Mouse (Mus musculus): ENCODE data around the gene Bcl2l12. TPM values are rescaled to one million over a fixed set of nuclear protein-coding genes. Genes with fewer than 3 reads are reported as not detected.

Gene Bcl2l12
- total and polyA plus RNA-seq, 3 experiments = 16.6 to 24.6 TPM; not detected in 1

DNA sequence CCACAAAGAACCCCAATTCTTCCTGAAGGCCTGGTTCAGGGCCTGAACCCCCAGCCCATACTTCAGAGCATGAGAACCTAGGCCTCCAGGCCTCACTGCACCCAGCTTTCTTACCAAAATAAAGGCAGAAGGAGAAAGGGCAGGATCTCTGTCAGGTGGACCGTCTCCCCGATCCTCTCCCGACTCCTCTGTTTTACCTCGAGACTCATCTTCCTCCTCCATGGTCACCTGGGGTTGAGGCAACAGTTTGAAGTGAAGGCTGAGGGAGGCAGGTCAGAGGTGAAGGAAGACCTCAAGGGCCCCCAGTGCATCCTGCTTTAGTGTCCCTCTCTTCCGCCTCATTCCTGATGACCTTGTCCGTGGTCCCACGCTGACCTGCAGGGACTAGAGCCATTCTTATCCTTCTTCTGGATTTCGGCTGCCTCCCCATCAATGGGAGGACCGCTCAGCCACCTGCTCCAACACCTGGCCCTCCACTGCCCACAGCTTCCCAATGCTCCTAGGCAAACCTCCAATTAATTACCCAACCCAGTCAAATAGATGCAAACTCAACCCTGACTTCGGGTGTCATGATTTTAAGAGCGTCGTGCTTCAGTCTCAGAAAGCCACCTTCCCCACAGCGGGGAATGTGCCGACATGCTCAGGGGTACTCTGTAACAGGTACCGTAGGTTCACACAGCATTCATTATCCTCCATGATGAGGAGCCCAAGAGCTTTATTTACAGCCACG, 15.0 kb upstream of the Bcl2l12 start:
- Histone ChIP-seq H3K9ac (ENCODE audit: control insufficient read depth, low read depth, low read length, poor library complexity, severe bottlenecking) (no peak overlapping the region), H3K4me3 (ENCODE audit: control insufficient read depth in 1 of 2, insufficient read depth in 1 of 2, low read depth in 2 of 2, low read length in 2 of 2) (no peak overlapping the region), H3K36me3 (ENCODE audit: control insufficient read depth in 1 of 2, insufficient read depth in 2 of 2, low read length in 2 of 2) (peaks cover 4 to 12% of the 10 kb centered on the region in 2 experiments), H3K9me3 (replicated peaks; ENCODE audit: insufficient read depth, low read length) (no peaks in the 10 kb centered on the region), H3K27me3 (ENCODE audit: control insufficient read depth in 1 of 2, insufficient read depth in 2 of 2, low read length in 2 of 2) (no peaks in the 10 kb centered on the region), H3K4me1 (ENCODE audit: control insufficient read depth in 1 of 2, insufficient read depth in 2 of 2, low read length in 2 of 2) (peaks cover 4 to 19% of the 10 kb centered on the region in 2 experiments), H3K27ac (ENCODE audit: control insufficient read depth, low read depth, low read length) (no peak overlapping the region), H3K79me2 (ENCODE audit: control insufficient read depth, insufficient read depth, low read length, poor library complexity) (peaks cover 16% of the 10 kb centered on the region)
- TF ChIP-seq USF1 (IDR thresholded peaks at IDR 0.05; ENCODE audit: low read depth, low read length) = no peak
- TF ChIP-seq SIN3A (IDR thresholded peaks at IDR 0.05; ENCODE audit: low read length) = no peak
- no peak for TF ChIP-seq ZNF384 (IDR thresholded peaks at IDR 0.05; ENCODE audit: low read depth, low read length)
- TF ChIP-seq MAX (IDR thresholded peaks at IDR 0.05; ENCODE audit: low read length) = no peak
- no peak for TF ChIP-seq JUND (IDR thresholded peaks at IDR 0.05; ENCODE audit: low read depth, low read length)
- no peak for TF ChIP-seq MAZ (IDR thresholded peaks at IDR 0.05; ENCODE audit: low read depth, low read length)
- no peak for TF ChIP-seq GATA1 (IDR thresholded peaks at IDR 0.05; ENCODE audit: low read depth, low read length)
- no peak for DNase-seq (ENCODE audit: low read depth, low spot score)

DNA sequence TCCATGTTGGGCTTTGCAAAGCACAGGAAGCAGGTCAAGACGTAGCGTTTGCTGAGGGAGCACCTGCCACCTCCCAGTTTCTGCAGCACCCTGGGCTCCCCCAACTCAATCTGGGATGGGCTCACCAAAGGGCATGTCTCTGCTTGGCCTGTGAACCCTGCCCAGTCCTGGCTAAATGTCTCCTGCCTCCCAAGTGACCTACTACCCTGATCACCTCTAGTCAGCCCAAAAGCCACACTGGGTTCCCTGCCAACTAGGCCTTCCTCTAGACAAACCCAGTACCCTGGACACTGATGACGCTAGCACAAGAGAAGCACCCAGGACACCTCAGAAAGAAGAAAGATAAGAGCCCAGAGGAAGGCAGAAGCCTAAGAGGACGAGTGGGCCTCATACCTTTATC, 14.3 kb upstream of the Bcl2l12 start:
- Histone ChIP-seq H3K27me3 (ENCODE audit: control insufficient read depth in 1 of 2, insufficient read depth in 2 of 2, low read length in 2 of 2) (no peaks in the 10 kb centered on the region), H3K9ac (ENCODE audit: control insufficient read depth, low read depth, low read length, poor library complexity, severe bottlenecking) (no peak overlapping the region), H3K27ac (ENCODE audit: control insufficient read depth, low read depth, low read length) (no peak overlapping the region), H3K36me3 (ENCODE audit: control insufficient read depth in 1 of 2, insufficient read depth in 2 of 2, low read length in 2 of 2) (peaks cover 4 to 8% of the 10 kb centered on the region in 2 experiments), H3K4me1 (ENCODE audit: control insufficient read depth in 1 of 2, insufficient read depth in 2 of 2, low read length in 2 of 2) (peaks cover 4 to 14% of the 10 kb centered on the region in 2 experiments), H3K79me2 (ENCODE audit: control insufficient read depth, insufficient read depth, low read length, poor library complexity) (peaks cover 16% of the 10 kb centered on the region), H3K9me3 (replicated peaks; ENCODE audit: insufficient read depth, low read length) (no peaks in the 10 kb centered on the region), H3K4me3 (ENCODE audit: control insufficient read depth in 1 of 2, insufficient read depth in 1 of 2, low read depth in 2 of 2, low read length in 2 of 2) (no peak overlapping the region)
- no peak for TF ChIP-seq JUND (IDR thresholded peaks at IDR 0.05; ENCODE audit: low read depth, low read length)
- TF ChIP-seq KAT2A (conservative IDR thresholded peaks at IDR 0.05; ENCODE audit: low read depth, low read length) = no peak
- TF ChIP-seq CHD2 (IDR thresholded peaks at IDR 0.05; ENCODE audit: low read length) = no peak
- no peak for TF ChIP-seq TCF12 (IDR thresholded peaks at IDR 0.05; ENCODE audit: low read depth, low read length)
- no peak for TF ChIP-seq HCFC1 (IDR thresholded peaks at IDR 0.05; ENCODE audit: low read depth, low read length)
- no peak; a peak in 1 of 4 replicates for TF ChIP-seq POLR2A (IDR thresholded peaks at IDR 0.05; ENCODE audit: control insufficient read depth in 1 of 2, insufficient read depth in 1 of 2, low read depth in 1 of 2, low read length in 2 of 2, poor library complexity in 1 of 2)
- TF ChIP-seq MYB (IDR thresholded peaks at IDR 0.05; ENCODE audit: low read depth, low read length) = no peak
- TF ChIP-seq UBTF (IDR thresholded peaks at IDR 0.05; ENCODE audit: borderline replicate concordance, insufficient read depth, low read depth, low read length) = no peak
- no peak for TF ChIP-seq SMC3 (IDR thresholded peaks at IDR 0.05; ENCODE audit: low read depth, low read length)
- no peak for TF ChIP-seq RAD21 (IDR thresholded peaks at IDR 0.05; ENCODE audit: low read depth, low read length)
- TF ChIP-seq RCOR1 (IDR thresholded peaks at IDR 0.05; ENCODE audit: low read depth, low read length) = no peak
- no peak for TF ChIP-seq ETS1 (IDR thresholded peaks at IDR 0.05; ENCODE audit: low read depth, low read length)
- TF ChIP-seq POLR2AphosphoS2 (IDR thresholded peaks at IDR 0.05; ENCODE audit: low read length) = no peak
- TF ChIP-seq ZMIZ1 (IDR thresholded peaks at IDR 0.05; ENCODE audit: low read depth, low read length) = no peak
- no peak for TF ChIP-seq NELFE (IDR thresholded peaks at IDR 0.05; ENCODE audit: low read depth, low read length)
- TF ChIP-seq MYC (IDR thresholded peaks at IDR 0.05; ENCODE audit: low read depth, low read length) = no peak
- no peak for TF ChIP-seq USF1 (IDR thresholded peaks at IDR 0.05; ENCODE audit: low read depth, low read length)
- DNase-seq (ENCODE audit: low read depth, low spot score) = no peak
